Mouse (Mus musculus) spleen, adult 10 weeks (tissue): Measurements from ENCODE around the gene Capns2. TPM values are rescaled to one million over a fixed set of nuclear protein-coding genes. Genes with fewer than 3 reads are reported as not detected.

ENCODE experiments used
- polyA plus RNA-seq: library from polyadenylated mRNA; stranded (reverse); fragments of 350-450 nt; fragmentation: Illumina TruSeq; extraction: RNeasy Lipid Tissue Mini Kit (QIAGEN cat#74804); gene quantifications from one replicate; pipeline ENCODE4 v1.2.3, GENCODE M21; 2015; ENCODE audit warnings: low replicate concordance; ENCODE audit not compliant: insufficient read depth

Gene Capns2
- polyA plus RNA-seq = 0.83 TPM

GRCm38 (mm10) chr8:92901107-92901506 lies at the start of gene Capns2:
Gene Capns2 (plus strand): TSS chr8:92901407.

GRCm38 (mm10) chr8:92855171-92855894 lies 45.9 kb upstream of the Capns2 start, which contains the start of gene Lpcat2:
Gene Lpcat2 (plus strand): TSS chr8:92855339.

Other genes starting within 250 kb of the Capns2 start
- not detected for gene Irx6, start 227.1 kb upstream of the Capns2 start, polyA plus RNA-seq
- 10.8 TPM for gene Mmp2, start 74.1 kb upstream of the Capns2 start, polyA plus RNA-seq
- 35.7 TPM for gene Lpcat2, start 46.1 kb upstream of the Capns2 start, polyA plus RNA-seq
- not detected for gene Slc6a2, start 58.7 kb downstream of the Capns2 start, polyA plus RNA-seq
- not detected for gene Ces1a, start 146.8 kb downstream of the Capns2 start, polyA plus RNA-seq
- not detected for gene Ces1b, start 178.6 kb downstream of the Capns2 start, polyA plus RNA-seq
- not detected for gene Ces1c, start 229.9 kb downstream of the Capns2 start, polyA plus RNA-seq